Mouse (Mus musculus): Measurements from ENCODE around the gene Lrp2bp.

DNA sequence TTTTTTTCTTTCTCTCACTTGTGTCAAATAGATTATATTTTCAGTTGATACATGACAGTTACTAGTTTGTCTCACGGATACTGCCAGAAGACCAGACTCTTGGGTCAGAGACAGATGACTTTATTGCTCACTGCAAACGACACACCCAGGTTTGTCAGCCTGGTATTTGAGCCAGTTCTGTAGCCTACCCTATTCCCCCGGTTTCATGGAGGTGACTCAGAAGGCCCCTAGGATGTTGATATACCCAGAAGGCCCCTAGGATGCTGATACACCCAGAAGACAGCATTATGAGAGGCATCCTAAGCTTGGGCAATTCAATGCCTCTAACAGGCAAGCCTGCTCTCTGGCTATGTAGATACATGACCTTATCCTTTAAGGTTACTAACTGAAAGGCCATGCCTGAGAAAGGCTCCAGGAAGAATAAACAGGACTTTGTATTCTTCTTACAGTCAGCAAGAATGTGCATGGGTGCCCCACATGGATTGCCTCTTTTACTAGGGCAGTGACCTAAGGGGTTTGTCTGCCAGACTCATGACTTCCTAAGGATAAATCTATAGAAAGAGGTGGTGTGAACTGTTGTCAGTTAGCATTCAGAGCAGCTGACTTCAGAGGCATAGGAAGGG lies 8.1 kb downstream of the Lrp2bp start:
- no peak for TF ChIP-seq TAL1 (IDR thresholded peaks at IDR 0.05; ENCODE audit: low read length)
- no peak for TF ChIP-seq GATA1 (IDR thresholded peaks at IDR 0.05; ENCODE audit: low read length)
